ENCODE assay signal across 8 mouse cellular contexts in the genomic region with DNA sequence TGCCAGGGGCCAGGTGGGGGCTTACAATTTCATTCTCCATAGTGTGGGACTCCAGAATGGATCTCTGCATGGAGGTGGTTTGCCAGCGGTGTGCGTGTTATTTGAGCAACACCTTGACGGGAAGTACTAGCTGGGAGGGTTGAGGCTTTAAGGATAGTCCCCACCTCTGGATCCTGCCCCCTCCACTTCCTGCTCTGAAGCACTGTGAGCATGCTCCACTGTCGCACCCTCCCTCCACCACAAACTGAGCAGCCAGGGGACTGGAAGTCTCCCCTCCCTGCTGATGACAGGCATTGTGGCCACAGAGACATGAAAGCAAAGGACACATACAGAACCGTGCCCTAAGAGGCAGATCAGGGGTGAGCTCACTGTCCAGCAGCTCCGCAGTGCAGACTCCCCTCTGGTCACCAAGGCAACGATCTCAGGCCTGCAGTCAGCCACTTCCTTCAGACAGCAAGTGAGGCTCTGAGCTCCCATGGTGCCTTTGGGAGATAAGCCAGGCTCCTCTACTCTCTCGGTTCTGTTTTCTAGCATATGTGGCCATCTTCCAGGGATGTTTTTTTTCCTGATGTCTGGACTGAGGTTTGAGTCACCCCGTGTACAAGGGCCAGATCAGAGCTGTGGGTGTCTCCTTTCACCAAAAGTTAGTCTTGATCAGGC.
DNase-seq lines count a peak whose midpoint lies in the region; ATAC-seq lines count a peak whose summit lies in the region.

No protein-coding gene starts in this region.

- DNase-seq in kidney, postnatal 4 days = peak; percentile 43 to 51
- DNase-seq in kidney, postnatal 25 days = no peak
- peak; percentile 70 for DNase-seq in embryo, embryonic 11 days
- peak; percentile 88 for DNase-seq in midbrain, embryonic 11.5 days (ENCODE audit: low spot score, missing footprints)
- no peak for DNase-seq in right cerebral cortex, adult 18-20 months
- no peak for DNase-seq in ovary, postnatal 36 days (ENCODE audit: low spot score)
- no peak for DNase-seq in layer of hippocampus, postnatal 14 days (ENCODE audit: low spot score in 2 of 2)

- H3K9me3 ChIP-seq in heart, embryonic 12.5 days (replicated peaks) = no peaks in the 10 kb centered on the region
- no peaks in the 10 kb centered on the region; the same call in 1 of the 2 replicates for H3K9me3 ChIP-seq in midbrain, embryonic 11.5 days (ENCODE audit: control insufficient read depth, low read length)

- no peak overlapping the region for H3K9ac ChIP-seq in heart, embryonic 12.5 days
- H3K9ac ChIP-seq in midbrain, embryonic 11.5 days (ENCODE audit: low read length) = no peak overlapping the region

- peaks cover 19% of the 10 kb centered on the region for H3K27me3 ChIP-seq in heart, embryonic 12.5 days (replicated peaks)
- no peaks in the 10 kb centered on the region for H3K27me3 ChIP-seq in midbrain, embryonic 11.5 days (ENCODE audit: control insufficient read depth, insufficient read depth, low read length)

- WGBS in heart, embryonic 12.5 days = 9% methylated on average over 9 of the region's 9 CpGs
- 15% methylated on average over 9 of the region's 9 CpGs for WGBS in midbrain, embryonic 11.5 days

- no peak overlapping the region for H3K4me3 ChIP-seq in heart, embryonic 12.5 days
- H3K4me3 ChIP-seq in midbrain, embryonic 11.5 days (ENCODE audit: low read depth, low read length) = no peak overlapping the region

- H3K4me1 ChIP-seq in heart, embryonic 12.5 days (replicated peaks) = peaks cover 13% of the 10 kb centered on the region; the same call in 1 of the 2 replicates
- peaks cover 8% of the 10 kb centered on the region; the same call in 1 of the 2 replicates for H3K4me1 ChIP-seq in midbrain, embryonic 11.5 days (ENCODE audit: control insufficient read depth, insufficient read depth, low read length)

- H3K27ac ChIP-seq in heart, embryonic 12.5 days (ENCODE audit: poor library complexity, severe bottlenecking) = peak overlapping the region; percentile 55
- H3K27ac ChIP-seq in midbrain, embryonic 11.5 days (ENCODE audit: low read depth, low read length) = no peak overlapping the region

- peak overlapping the region; percentile 33 for H3K4me2 ChIP-seq in heart, embryonic 12.5 days
- no peak overlapping the region for H3K4me2 ChIP-seq in midbrain, embryonic 11.5 days

- H3K36me3 ChIP-seq in heart, embryonic 12.5 days = no peaks in the 10 kb centered on the region
- no peaks in the 10 kb centered on the region for H3K36me3 ChIP-seq in midbrain, embryonic 11.5 days (ENCODE audit: control insufficient read depth, insufficient read depth, low read length)

- peak; percentile 88 for ATAC-seq in heart, embryonic 12.5 days (ENCODE audit: insufficient number of reproducible peaks, low FRiP score)
- peak; percentile 81 for ATAC-seq in midbrain, embryonic 11.5 days (ENCODE audit: low FRiP score)

Comparison
In these comparisons a context has a peak if more than half of its experiments do, and no peak if none do; other contexts are left out.
1. DNase-seq: peak in kidney, postnatal 4 days (2 of 2), embryo, embryonic 11 days (single experiment) and midbrain, embryonic 11.5 days (single experiment); none in kidney, postnatal 25 days (0 of 2), right cerebral cortex, adult 18-20 months (single experiment), ovary, postnatal 36 days (single experiment) and layer of hippocampus, postnatal 14 days (0 of 2).